Mouse (Mus musculus) right cerebral cortex, postnatal 10 days (tissue): ENCODE results near the gene Arid4b.
"Not testable (repeated sequence)": the region's sequence is repeated elsewhere in the genome, so short reads cannot be mapped to it uniquely, and the experiment has no call there.

Experiments used
- DNase-seq, 2 experiments: peaks; one replicate each; pipeline ENCODE4 v3.0.0; 2021; ENCODE audit warnings: low spot score in 2 of 2

Gene Arid4b

DNA sequence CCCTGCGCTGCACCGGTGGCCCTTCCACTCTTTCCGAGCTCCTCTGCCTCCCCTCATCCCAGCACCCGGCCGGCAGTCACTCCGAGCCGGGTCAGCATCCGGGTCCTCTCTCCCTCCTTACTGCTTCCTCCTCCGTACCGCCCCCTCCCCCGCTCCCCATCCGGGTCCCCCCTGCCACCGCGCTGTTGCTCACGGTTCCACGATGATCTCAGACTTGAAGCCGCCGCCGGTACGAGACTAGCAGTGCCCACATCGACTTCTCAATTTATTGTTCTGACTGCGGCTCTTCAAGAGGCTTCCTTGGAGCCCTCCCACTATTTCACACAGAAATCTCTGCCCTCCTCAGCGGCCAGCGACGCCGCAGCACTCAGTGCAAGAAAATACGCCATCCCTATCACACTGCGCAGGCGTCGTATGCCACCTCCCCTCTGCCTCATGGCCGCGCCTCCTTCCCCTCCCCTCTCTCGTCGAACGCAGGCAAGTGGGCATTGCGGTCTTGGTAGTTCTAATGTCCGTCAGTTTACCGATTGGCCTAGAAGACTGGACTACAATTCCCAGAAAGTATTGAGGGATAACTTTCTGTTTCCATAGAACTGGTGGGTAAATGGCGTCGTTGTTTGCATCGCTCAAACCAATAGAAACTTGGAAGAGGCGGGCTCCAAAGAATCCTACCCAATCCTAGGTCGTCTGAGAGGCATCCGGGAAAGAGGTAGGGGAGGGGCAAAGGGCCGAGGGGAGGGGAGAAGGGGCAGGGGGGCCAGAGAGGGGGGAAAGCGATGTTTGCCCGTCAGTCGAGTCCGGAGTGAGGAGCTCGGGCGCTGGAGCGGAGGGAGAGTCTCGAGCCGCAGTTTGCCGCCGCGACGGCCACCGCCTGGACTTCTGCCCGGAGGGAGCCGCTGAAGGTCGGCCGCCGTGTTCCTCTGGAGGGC, at the start of gene Arid4b, which contains the start of gene Ggps1:
Gene Arid4b, plus strand, starts transcription at position 220 of the 929 bp plus-strand sequence.
Gene Ggps1, minus strand, starts transcription at position 476 of the 929 bp plus-strand sequence.
- peak; percentile 97 to 99 for DNase-seq

DNA sequence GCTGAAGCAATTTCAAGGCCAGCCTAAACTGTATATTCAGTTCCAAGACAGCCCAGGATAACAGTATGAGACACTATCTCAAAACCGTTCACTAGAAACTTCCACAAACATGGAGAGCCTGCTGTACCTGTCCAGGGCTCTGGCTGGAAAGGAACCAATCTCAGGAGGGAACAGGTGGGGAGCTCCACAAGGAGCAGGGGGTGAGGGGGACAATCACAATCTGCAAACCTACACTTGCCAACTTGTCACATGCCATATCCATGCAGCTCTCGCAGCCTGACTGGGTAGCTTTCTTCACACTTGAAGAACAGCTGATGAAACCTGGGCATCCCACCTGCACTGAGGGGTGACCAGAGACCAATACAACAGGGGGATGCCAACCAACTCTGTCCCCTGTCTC, 49.0 kb upstream of the Arid4b start:
- DNase-seq = no peak

DNA sequence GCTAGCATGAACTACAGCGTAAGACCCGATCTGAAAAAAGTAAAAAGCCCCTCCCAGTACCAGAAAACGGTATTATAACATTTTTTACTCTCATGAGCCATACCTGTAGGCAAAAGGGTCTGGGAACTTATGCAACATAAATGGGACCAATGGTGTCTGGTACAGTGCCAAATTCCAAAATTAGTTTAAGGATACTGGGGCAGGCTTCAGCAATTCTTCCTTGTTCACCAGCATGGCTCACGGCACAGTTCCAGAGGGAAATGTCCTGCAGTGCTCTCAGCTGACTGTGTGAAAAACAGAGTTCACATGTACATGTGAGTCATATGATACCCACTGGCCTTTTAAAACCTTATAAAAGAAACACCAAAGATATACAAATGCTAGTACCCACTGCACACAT, 48.5 kb upstream of the Arid4b start:
- DNase-seq = no peak

DNA sequence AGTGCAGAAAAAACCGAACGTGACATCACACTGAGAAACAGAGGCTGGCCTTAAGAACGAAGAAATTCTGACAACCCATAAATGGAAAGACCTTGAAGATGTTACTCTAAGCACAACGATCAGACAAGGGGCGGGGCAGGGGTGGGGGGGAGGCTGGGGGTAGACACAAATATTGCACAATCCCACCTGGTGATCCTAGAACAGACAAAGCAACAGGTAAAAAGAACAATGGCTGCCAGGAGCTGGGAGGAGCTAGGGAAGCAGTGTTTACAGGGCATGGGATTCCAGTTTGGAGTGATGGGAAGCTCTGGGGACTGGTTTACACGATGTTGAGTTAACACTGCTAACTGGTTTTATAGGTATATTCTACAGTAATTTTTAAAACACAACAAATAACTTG, 47.4 kb upstream of the Arid4b start:
- DNase-seq = no peak

DNA sequence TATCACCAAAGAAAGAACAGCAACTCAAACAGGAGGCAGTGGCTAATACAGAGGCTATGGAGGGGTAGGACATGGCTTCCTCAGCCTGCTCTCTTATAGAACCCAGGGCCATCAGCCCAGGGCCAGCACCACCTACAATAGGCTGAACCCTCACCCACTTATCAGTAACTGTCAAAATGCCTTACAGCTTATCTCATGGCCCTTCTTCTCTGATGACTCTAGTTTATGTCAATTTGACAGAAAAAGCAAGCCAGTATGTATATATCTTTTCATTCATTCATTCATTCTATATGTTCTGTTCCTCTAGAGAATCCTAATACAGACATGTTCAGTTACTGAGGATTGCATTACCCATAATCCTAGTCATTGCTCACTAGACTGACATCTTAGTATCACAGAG, 44.7 kb upstream of the Arid4b start:
- no peak for DNase-seq

DNA sequence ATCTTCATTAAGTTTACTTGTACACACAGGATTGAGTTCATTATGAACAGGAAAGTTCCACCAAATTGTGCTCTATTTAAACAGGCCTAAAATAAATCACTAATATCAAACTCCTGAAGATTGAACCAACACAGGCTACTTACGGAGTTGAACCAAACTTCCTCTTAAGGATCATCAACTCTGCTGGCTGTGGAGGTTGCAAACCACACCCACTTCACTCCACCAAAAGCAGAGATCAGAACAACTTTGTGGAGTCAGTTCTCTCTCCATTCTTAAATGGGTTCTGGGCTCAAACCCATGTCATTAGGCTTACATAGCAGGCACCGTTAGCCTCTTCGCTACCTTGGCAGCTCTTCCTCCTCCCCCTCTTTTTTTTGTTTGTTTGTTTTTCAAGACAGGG, 44.2 kb upstream of the Arid4b start:
- DNase-seq = no peak

DNA sequence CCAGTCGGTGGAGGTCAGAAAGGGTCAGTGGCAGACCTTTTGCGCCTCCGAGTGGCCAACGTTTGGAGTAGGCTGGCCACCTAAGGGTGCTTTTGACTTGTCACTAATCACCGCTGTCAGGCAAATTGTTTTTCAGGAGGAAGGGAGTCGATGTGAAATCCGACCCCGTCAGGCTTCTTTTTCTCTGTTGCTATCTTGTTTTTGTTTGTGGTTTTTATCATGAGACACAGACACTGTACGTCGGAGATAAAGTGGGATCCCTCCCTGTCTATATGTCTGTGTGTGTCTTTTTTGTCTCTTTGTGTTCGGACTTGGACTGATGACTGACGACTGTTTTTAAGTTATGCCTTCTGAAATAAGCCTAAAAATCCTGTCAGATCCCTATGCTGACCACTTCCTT, 41.6 kb upstream of the Arid4b start:
- not testable (repeated sequence) for DNase-seq

DNA sequence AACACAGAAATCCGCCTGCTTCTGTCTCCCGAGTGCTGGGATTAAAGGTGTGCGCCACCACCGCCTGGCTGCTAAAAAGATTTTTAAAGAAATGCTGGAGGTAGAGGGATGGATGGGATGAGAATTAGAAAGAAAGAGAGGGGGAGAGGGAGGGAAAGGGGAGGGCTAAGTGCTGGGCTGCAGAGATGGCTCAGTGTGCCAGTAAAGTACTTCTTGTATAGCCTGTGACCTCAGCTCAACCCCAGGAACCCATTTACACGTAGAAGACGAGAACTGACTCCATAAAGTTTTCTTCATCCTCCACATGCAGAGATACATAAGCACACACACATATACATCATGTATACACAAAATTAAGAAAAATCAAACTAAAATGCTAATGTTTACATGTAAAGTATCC, 37.5 kb upstream of the Arid4b start:
- no peak for DNase-seq

DNA sequence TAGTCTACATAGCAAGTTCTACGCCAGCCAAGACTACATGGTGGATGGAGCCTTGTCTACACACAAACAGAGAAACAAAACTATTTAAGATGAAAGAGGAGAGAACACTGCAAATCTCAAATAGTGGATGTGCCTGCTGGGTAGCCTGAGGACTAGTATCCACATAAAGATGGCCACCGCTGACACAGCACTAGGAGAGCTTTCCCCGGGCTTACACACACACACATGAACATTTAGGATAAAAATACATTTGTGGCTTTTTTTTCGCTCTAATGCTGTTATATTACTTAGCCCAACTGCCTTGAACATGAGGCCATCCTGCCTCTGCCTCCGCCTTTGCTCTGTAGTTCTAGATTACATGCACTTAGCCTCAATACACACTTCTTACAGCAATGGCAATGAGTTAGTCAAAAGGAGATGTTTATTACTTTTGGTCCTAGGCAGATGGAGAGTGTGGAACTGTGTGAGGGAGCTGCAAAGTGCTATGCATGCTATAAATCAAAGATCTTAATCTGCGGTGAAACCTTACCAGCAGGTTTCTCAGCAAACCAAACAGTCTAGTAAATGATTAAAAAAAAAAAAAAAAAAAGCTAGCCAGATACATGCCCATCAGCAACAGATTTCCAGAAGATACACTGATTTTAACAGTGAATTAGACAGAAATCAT, 36.7 kb upstream of the Arid4b start:
- no peak for DNase-seq

DNA sequence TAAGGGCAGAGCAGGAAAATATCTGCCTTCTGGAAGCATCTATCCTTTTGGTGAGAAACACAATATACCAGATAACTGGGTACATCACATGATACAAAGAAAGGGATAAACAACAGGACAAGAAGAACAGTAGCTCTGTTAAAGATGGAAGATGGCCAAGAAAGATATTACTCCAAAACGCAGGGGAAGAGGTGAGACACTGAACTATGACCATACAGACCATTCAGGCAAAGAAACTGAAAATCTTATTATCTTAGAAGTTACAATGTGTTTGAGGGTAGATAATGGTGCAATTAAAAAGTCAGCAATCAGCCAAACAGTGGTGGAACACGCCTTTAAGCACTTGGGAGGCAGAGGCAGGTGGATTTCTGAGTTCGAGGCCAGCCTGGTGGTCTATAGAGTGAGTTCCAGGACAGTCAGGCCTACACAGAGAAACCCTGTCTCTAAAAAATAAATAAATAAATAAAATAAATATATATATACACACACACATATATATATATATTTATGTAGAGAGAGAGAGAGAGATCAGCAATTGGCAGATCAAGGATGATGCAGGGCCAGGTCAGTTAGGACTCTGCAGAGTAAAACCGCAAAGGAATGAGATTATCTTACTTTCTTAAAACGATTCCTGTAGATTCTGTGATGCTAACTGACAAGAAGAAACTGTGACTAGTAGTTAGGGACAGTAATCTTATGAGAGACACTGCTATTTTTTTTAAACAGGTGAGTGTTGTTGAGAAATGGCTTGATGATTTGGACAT, 29.5 kb upstream of the Arid4b start:
- no peak for DNase-seq

DNA sequence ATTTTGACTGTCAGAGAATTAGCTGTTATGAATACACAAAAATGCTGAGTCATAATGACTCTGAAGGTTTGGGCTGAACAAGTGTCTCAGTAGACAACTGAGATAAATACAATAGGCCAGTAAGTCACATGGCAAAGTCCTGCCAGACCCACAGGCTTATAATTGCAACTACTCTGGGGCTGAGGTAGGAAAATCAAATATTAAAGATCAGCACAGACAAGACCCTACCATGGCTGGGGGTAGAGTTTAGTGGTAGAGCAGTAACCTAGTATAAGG, 29.0 kb upstream of the Arid4b start:
- DNase-seq = no peak

DNA sequence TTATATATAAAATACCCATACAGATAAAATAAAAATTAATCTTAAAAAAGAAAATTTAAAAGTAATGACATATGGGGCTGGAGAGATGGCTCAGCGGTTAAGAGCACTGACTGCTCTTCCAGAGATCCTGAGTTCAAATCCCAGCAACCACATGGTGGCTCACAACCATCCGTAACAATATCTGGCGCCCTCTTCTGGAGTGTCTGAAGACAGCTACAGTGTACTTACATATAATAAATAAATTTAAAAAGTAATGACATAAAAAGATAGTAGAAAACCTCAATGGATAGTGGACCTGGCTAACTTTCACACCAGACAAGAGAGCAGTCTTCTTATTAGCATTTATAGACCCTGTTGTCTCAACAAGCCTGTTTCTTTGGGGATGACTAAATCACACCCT, 27.7 kb upstream of the Arid4b start:
- not testable (repeated sequence) for DNase-seq

DNA sequence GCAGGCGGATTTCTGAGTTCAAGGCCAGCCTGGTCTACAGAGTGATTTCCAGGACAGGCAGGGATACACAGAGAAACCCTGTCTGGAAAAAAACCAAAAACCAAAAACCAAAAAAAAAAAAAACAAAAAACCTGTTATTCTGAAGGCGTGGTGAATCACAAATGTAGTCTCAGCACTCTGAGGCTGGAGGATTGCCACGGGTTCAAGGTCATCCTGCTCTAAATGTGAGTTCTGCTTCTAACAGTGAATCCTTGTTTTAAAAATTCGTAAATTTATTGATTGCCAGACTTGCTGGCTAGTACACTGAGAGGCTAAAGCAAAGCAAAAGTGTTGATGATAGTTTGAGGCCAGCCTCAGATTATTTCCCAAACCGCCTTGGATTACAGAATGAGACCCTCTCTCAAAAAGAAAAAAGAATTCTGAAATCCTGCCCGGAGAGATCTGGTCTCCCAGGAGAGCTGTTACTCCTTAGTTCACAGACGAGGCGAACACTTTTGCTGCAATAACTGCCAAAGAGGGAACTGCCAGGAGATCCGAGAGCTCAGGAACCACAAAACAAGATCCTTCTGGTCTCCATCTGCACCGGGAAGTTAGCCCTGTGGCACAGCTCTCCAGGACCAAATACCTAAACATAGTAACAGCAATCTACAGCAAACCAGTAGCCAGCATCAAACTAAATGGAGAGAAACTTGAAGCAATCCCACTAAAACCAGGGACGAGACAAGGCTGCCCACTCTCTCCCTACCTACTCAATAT, 27.0 kb upstream of the Arid4b start:
- DNase-seq = no peak

DNA sequence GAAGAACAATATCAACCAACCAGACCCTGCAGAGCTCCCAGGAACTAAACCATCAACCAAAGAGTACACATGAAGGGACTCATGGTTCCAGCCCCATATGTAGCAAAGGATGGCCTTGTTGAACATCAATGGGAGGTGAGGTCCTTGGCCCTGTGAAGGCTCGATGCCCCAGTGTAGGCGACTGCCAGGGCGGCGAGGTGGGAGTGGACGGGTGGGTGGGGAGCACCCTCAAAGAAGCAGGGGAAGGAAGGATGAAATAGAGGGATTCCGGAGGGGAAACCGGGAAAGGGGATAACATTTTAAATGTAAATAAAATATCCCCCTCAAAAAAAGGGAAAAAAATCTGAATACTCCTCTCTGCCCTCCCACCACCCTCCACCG, 24.1 kb upstream of the Arid4b start:
- peak; percentile 28 to 36 for DNase-seq

DNA sequence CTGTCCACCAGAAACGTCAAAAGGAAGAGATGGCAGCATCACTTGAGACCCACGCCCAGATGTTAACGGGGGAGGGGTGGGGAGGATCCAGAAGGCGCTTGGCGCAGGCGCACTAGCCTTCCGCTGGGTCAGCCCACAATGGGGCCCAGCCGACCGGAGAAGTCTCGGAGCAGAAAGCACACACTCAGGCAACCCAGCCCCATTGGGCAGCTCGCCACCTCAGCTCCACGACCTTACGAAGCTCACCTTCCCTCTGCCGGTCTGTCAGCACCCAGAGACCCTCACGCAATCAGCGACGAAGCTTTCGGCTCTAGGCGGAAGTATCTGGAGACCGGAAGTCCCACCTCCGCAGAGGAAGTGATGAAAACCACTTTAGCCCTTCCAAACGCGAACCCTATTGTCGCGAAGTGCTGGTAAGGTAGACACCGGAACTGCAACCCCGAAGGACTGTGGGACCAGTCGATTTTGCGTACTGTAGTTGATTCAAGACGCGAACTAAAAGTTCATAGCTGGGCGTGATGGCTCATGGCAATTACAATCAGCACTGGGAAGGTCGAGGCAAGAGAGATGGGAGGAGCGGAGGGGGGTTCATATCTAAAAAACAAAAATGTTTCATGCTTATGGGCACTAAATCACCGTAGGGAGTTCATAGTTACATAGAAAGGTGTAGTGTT, 23.6 kb upstream of the Arid4b start, which contains the start of gene Tbce:
Gene Tbce, minus strand, starts transcription at position 347 of the 674 bp plus-strand sequence.
- peak; percentile 94 for DNase-seq

DNA sequence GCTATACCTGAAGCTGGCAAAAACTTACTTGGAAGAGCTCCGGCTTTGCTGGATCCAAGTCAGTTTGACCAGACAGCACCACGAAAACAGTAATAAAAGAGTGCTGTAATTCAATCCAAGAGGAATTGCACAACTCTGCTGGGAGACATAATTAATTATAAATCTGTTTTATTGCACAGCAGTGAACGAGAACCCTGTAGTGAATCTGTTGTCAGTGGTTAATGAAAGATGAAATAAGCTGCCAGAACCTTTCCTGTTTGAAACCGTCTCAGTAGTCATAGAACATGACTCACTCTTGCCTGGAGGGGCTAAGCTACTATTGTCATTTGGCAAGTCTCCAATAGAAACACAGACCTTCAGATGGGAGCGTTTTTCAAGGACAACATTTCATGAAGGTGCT, 22.8 kb upstream of the Arid4b start:
- DNase-seq = no peak

DNA sequence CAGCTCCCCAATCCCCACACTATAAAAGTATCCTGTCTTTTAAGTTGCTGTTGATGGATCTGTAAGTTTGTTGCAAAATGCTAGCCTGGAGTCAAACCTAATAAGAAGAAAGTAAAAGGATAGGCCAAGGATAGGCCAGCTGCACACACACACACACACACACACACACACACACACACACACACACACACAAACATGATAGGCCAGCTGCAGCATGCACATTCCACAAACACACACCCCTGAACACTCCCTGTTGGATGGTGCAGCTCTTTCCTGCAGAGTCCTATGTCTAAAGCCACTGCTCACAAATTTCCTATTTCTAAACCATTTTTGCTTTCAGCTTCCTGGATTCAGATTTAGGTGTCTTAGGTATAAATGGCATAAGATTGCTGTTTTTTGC, 19.2 kb upstream of the Arid4b start:
- no peak for DNase-seq

DNA sequence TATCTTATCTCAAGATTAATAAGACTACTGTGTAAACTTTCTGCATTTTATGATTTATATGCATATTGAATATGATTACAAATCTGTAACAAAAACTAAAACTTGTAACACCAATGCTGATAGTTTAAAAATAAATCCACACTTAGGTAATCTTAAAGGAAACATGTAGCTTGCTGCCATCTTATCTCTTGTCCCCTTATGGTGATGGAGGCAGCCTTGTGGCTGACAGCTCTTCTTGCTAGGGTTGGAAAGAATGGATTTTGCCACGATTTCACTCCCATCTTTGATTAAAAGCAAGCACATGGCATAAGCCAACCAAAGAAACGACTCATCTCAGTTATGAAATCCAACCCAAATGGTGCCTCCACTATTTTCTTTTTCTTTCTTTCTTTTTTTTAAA, 18.5 kb upstream of the Arid4b start:
- DNase-seq = no peak

DNA sequence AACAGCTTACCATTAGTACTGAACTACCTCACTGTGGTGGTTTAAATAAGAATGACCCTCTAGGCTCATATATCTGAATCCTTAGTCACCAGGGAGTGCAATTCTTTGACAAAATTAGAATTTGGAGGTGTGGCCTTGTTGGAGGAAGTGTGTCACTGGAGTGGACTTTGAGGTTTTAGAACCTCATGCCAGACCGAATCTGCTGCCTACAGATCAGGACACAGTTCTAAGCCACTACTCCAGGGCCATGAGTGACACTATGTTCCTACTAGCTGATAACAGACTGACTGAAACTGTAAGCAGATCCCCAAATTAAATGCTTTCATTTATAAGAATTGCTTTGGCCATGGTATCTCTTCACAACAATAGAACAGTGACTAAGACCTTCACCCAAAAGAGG, 13.2 kb upstream of the Arid4b start:
- DNase-seq = no peak

DNA sequence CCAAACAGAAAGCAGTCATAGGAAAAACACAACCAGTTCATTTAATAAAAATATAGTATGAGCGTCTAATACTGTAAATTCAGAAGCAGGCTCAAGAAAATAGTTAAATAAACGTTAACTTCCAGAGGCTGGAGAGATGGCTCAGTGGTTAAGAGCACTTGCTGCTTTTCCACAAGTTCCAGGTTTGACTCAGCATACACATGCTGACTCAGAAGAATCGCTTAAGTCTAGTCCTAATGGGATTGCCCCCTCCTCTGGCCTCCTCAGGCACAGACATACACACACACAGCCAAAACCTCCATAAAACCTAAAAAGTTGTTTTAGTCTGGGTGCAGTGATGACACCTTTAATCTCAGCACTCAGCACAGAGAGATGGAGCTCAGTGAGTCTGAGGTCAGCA, 6.2 kb upstream of the Arid4b start:
- no peak for DNase-seq

DNA sequence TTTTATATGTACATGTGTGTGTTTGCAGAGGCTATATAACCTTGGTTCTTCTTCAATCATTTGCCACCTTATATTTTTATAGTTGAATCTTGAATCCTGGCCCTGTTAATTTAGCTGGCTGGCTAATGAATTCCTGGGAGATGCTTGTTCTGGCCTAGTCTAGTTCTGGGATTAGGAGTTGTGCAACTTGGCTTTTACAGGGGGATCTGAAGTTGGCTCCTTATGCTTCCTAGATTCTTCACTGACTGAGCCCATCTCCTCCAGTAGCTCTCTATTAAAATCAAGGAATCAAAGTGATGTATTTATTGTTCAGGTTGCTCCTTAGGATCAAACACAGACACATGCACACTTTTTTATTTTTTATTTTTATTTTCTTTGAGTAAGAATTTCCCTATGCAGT, 3.5 kb upstream of the Arid4b start:
- no peak for DNase-seq
